Mouse (Mus musculus): ENCODE measurements around the gene Olfr488. TPM values are rescaled to one million over a fixed set of nuclear protein-coding genes. Genes with fewer than 3 reads are reported as not detected.
"Not testable (repeated sequence)": the region's sequence is repeated elsewhere in the genome, so short reads cannot be mapped to it uniquely, and the experiment has no call there.

Gene Olfr488
- not detected in 2 replicates for polyA plus RNA-seq (2015; fragmentation: Nextera tagmentation; extraction: Ambion mirVana)

DNA sequence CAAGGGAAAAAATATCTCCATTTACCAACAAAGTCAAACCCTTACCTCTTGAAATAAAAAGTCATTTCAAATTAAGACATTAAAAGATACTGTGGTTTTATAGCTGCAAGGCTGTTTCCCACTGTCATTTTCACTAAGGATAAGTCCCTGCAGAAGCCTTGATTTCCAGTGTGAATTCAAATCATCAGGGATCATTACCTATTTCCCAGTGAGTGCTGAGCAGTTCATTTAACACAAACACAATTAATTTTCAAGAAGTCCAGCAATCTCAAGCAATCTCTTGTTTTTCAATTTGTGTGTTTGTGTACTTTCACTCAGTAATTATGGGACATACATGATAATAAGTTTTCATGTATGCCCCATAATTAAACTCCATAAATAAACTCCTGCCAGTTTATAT, at the start of gene Olfr488:
Gene Olfr488 (minus strand): TSS at position 101 of the 400 bp plus-strand sequence.
- H3K36me3 ChIP-seq (ENCODE audit: control insufficient read depth, insufficient read depth) = no peaks in the 10 kb centered on the region
- H3K4me2 ChIP-seq (ENCODE audit: low read depth, low read length) = no peak within 1 kb of the TSS
- no peak for ATAC-seq (ENCODE audit: low read depth)
- no peaks in the 10 kb centered on the region for H3K4me1 ChIP-seq (ENCODE audit: control insufficient read depth, low read depth, low read length)
- H3K27ac ChIP-seq (ENCODE audit: low read length) = no peak within 1 kb of the TSS
- no peak within 1 kb of the TSS for H3K9ac ChIP-seq (ENCODE audit: low read depth, low read length)
- no peaks in the 10 kb centered on the region for H3K9me3 ChIP-seq (replicated peaks; ENCODE audit: control insufficient read depth, low read length)
- no peak within 1 kb of the TSS for H3K4me3 ChIP-seq (ENCODE audit: low read depth, low read length)
- no peaks in the 10 kb centered on the region for H3K27me3 ChIP-seq (ENCODE audit: control insufficient read depth, insufficient read depth, low read depth, low read length)

GRCm38 (mm10) chr7:108288834-108289233, 30.7 kb upstream of the Olfr488 start, which contains the start of gene Olfr490:
Olfr490 (minus strand) TSS chr7:108288934.
- H3K27me3 ChIP-seq (ENCODE audit: control insufficient read depth, insufficient read depth, low read depth, low read length) = no peaks in the 10 kb centered on the region
- no peaks in the 10 kb centered on the region for H3K9me3 ChIP-seq (replicated peaks; ENCODE audit: control insufficient read depth, low read length)
- H3K4me2 ChIP-seq (ENCODE audit: low read depth, low read length) = no peak within 1 kb of the TSS
- H3K4me1 ChIP-seq (ENCODE audit: control insufficient read depth, low read depth, low read length) = no peaks in the 10 kb centered on the region
- no peak within 1 kb of the TSS for H3K9ac ChIP-seq (ENCODE audit: low read depth, low read length)
- ATAC-seq (ENCODE audit: low read depth) = no peak
- no peak within 1 kb of the TSS for H3K27ac ChIP-seq (ENCODE audit: low read length)
- H3K4me3 ChIP-seq (ENCODE audit: low read depth, low read length) = no peak within 1 kb of the TSS
- no peaks in the 10 kb centered on the region for H3K36me3 ChIP-seq (ENCODE audit: control insufficient read depth, insufficient read depth)

GRCm38 (mm10) chr7:108233551-108233950, 24.6 kb downstream of the Olfr488 start:
- no peak overlapping the region for H3K4me2 ChIP-seq (ENCODE audit: low read depth, low read length)
- H3K36me3 ChIP-seq (ENCODE audit: control insufficient read depth, insufficient read depth) = no peaks in the 10 kb centered on the region
- H3K9ac ChIP-seq (ENCODE audit: low read depth, low read length) = no peak overlapping the region
- no peak for ATAC-seq (ENCODE audit: low read depth)
- WGBS (ENCODE audit: insufficient replicate concordance) = 52% methylated on average over 3 of the region's 3 CpGs
- H3K27ac ChIP-seq (ENCODE audit: low read length) = no peak overlapping the region
- H3K9me3 ChIP-seq (replicated peaks; ENCODE audit: control insufficient read depth, low read length) = no peaks in the 10 kb centered on the region; the same call in 1 of the 2 replicates
- H3K4me3 ChIP-seq (ENCODE audit: low read depth, low read length) = no peak overlapping the region
- H3K27me3 ChIP-seq (ENCODE audit: control insufficient read depth, insufficient read depth, low read depth, low read length) = no peaks in the 10 kb centered on the region
- no peaks in the 10 kb centered on the region for H3K4me1 ChIP-seq (ENCODE audit: control insufficient read depth, low read depth, low read length)

DNA sequence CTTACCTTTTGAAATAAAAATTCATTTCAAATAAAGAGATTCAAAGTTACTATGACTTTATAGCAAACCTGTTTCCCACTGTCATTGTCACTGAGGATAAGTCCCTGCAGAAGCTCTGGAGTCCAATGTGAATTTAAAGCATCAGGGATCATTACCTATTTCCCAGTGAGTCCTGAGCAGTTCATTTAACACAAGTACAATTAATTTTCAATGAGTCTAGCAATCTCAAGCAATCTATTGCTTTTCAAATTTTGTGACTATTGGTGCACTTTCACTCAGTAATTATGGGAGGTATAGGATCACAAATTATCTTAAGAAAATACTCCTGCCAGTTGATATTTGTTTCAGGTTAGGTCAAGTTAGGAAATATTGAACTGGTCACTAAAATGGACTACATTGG, 43.6 kb downstream of the Olfr488 start, which contains the start of gene Olfr487:
Gene Olfr487 (minus strand): TSS at position 101 of the 400 bp plus-strand sequence.
- H3K4me1 ChIP-seq (ENCODE audit: control insufficient read depth, low read depth, low read length); H3K27ac ChIP-seq (ENCODE audit: low read length); H3K27me3 ChIP-seq (ENCODE audit: control insufficient read depth, insufficient read depth, low read depth, low read length); H3K36me3 ChIP-seq (ENCODE audit: control insufficient read depth, insufficient read depth); H3K9ac ChIP-seq (ENCODE audit: low read depth, low read length); H3K9me3 ChIP-seq (replicated peaks; ENCODE audit: control insufficient read depth, low read length); ATAC-seq (ENCODE audit: low read depth); H3K4me2 ChIP-seq (ENCODE audit: low read depth, low read length); H3K4me3 ChIP-seq (ENCODE audit: low read depth, low read length): not testable (repeated sequence)

Other genes starting within 250 kb of the Olfr488 start
- not detected in 2 replicates for gene Olfr478, start 224.4 kb downstream of the Olfr488 start, polyA plus RNA-seq (2015; fragmentation: Nextera tagmentation; extraction: Ambion mirVana)
- not detected in 2 replicates for gene Olfr479, start 207.7 kb downstream of the Olfr488 start, polyA plus RNA-seq (2015; fragmentation: Nextera tagmentation; extraction: Ambion mirVana)
- not detected in 2 replicates for gene Olfr480, start 191.0 kb downstream of the Olfr488 start, polyA plus RNA-seq (2015; fragmentation: Nextera tagmentation; extraction: Ambion mirVana)
- not detected in 2 replicates for gene Olfr481, start 178.5 kb downstream of the Olfr488 start, polyA plus RNA-seq (2015; fragmentation: Nextera tagmentation; extraction: Ambion mirVana)
- not detected in 2 replicates for gene Olfr482, start 160.8 kb downstream of the Olfr488 start, polyA plus RNA-seq (2015; fragmentation: Nextera tagmentation; extraction: Ambion mirVana)
- not detected in 2 replicates for gene Olfr483, start 157.5 kb downstream of the Olfr488 start, polyA plus RNA-seq (2015; fragmentation: Nextera tagmentation; extraction: Ambion mirVana)
- not detected in 2 replicates for gene Olfr484, start 130.9 kb downstream of the Olfr488 start, polyA plus RNA-seq (2015; fragmentation: Nextera tagmentation; extraction: Ambion mirVana)
- gene Olfr485, start 98.5 kb downstream of the Olfr488 start, polyA plus RNA-seq (2015; fragmentation: Nextera tagmentation; extraction: Ambion mirVana) = not detected in 2 replicates
- gene Olfr486, start 85.6 kb downstream of the Olfr488 start, polyA plus RNA-seq (2015; fragmentation: Nextera tagmentation; extraction: Ambion mirVana) = not detected in 2 replicates
- not detected in 2 replicates for gene Olfr487, start 43.7 kb downstream of the Olfr488 start, polyA plus RNA-seq (2015; fragmentation: Nextera tagmentation; extraction: Ambion mirVana)
- gene Olfr490, start 30.6 kb upstream of the Olfr488 start, polyA plus RNA-seq (2015; fragmentation: Nextera tagmentation; extraction: Ambion mirVana) = not detected in 2 replicates
- gene Olfr491, start 55.1 kb upstream of the Olfr488 start, polyA plus RNA-seq (2015; fragmentation: Nextera tagmentation; extraction: Ambion mirVana) = not detected in 2 replicates
- not detected in 2 replicates for gene Olfr492, start 65.3 kb upstream of the Olfr488 start, polyA plus RNA-seq (2015; fragmentation: Nextera tagmentation; extraction: Ambion mirVana)
- not detected in 2 replicates for gene Olfr493, start 88.6 kb upstream of the Olfr488 start, polyA plus RNA-seq (2015; fragmentation: Nextera tagmentation; extraction: Ambion mirVana)
- gene Olfr494, start 107.0 kb upstream of the Olfr488 start, polyA plus RNA-seq (2015; fragmentation: Nextera tagmentation; extraction: Ambion mirVana) = not detected in 2 replicates
- not detected in 2 replicates for gene Olfr495, start 134.8 kb upstream of the Olfr488 start, polyA plus RNA-seq (2015; fragmentation: Nextera tagmentation; extraction: Ambion mirVana)
- gene Olfr497, start 162.1 kb upstream of the Olfr488 start, polyA plus RNA-seq (2015; fragmentation: Nextera tagmentation; extraction: Ambion mirVana) = not detected in 2 replicates
- not detected in 2 replicates for gene Olfr498, start 207.0 kb upstream of the Olfr488 start, polyA plus RNA-seq (2015; fragmentation: Nextera tagmentation; extraction: Ambion mirVana)